Mouse (Mus musculus) retina, postnatal 1 day (tissue): ENCODE data around the gene Racgap1.

Experiments used
- DNase-seq: peaks from one replicate; pipeline ENCODE4 v3.0.0-alpha.2; 2012

Racgap1 gene

GRCm38 (mm10) chr15:99663964-99664599, 12.6 kb upstream of the Racgap1 start:
- peak; percentile 34 for DNase-seq

GRCm38 (mm10) chr15:99662371-99662770, 10.9 kb upstream of the Racgap1 start:
- DNase-seq: no peak

- DNase-seq: no peak
Measured at GRCm38 (mm10) chr15:99661121-99661830, 9.8 kb upstream of the Racgap1 start.

GRCm38 (mm10) chr15:99658437-99658836, 7.0 kb upstream of the Racgap1 start:
- DNase-seq: no peak

GRCm38 (mm10) chr15:99655956-99656355, 4.5 kb upstream of the Racgap1 start:
- DNase-seq: no peak

GRCm38 (mm10) chr15:99653876-99654275, 2.4 kb upstream of the Racgap1 start:
- DNase-seq: no peak

GRCm38 (mm10) chr15:99653291-99653690, 1.8 kb upstream of the Racgap1 start:
- peak; percentile 49 for DNase-seq

GRCm38 (mm10) chr15:99651984-99652872, 772 bp upstream of the Racgap1 start:
- DNase-seq: no peak

GRCm38 (mm10) chr15:99650304-99650703, 1.2 kb downstream of the Racgap1 start:
- DNase-seq: no peak

- peak; percentile 39 for DNase-seq
Measured at GRCm38 (mm10) chr15:99649067-99649761, 2.2 kb downstream of the Racgap1 start.

GRCm38 (mm10) chr15:99648326-99648725, 3.1 kb downstream of the Racgap1 start:
- no peak for DNase-seq

- DNase-seq: no peak
Measured at GRCm38 (mm10) chr15:99644776-99645175, 6.7 kb downstream of the Racgap1 start.

GRCm38 (mm10) chr15:99643832-99644231, 7.6 kb downstream of the Racgap1 start:
- DNase-seq: no peak

- DNase-seq: no peak
Measured at GRCm38 (mm10) chr15:99642622-99643021, 8.8 kb downstream of the Racgap1 start.

- DNase-seq: no peak
Measured at GRCm38 (mm10) chr15:99638124-99638485, 13.4 kb downstream of the Racgap1 start.

GRCm38 (mm10) chr15:99637405-99638123, 13.9 kb downstream of the Racgap1 start:
- peak; percentile 33 for DNase-seq

GRCm38 (mm10) chr15:99634702-99635101, 16.8 kb downstream of the Racgap1 start:
- DNase-seq: no peak

- DNase-seq: peak; percentile 40
Measured at GRCm38 (mm10) chr15:99631618-99632017, 19.8 kb downstream of the Racgap1 start.

GRCm38 (mm10) chr15:99622063-99622462, 29.4 kb downstream of the Racgap1 start:
- DNase-seq: no peak

- no peak for DNase-seq
Measured at GRCm38 (mm10) chr15:99619821-99620220, 31.6 kb downstream of the Racgap1 start.

GRCm38 (mm10) chr15:99618595-99618994, 32.9 kb downstream of the Racgap1 start:
- no peak for DNase-seq

- DNase-seq: peak; percentile 79
Measured at GRCm38 (mm10) chr15:99615246-99615645, 36.2 kb downstream of the Racgap1 start.
